Mouse (Mus musculus) CH12.LX (cell line): ENCODE measurements around the gene Pip5kl1. TPM values are rescaled to one million over a fixed set of nuclear protein-coding genes. Genes with fewer than 3 reads are reported as not detected.
A peak's percentile ranks its signal among the peaks of the same experiment; 100 is the strongest.

ENCODE experiments used
- DNase-seq: peaks from one replicate; pipeline ENCODE4 v3.0.0-alpha.2; 2013; ENCODE audit errors: extremely low read depth
- H3K27ac ChIP-seq: 2 replicates; pipeline ENCODE4 v1.5.1; 2012; ENCODE audit warnings: low read depth, mild to moderate bottlenecking, control low read depth, moderate library complexity; ENCODE audit not compliant: insufficient read depth
- H3K27me3 ChIP-seq: replicated peaks from 2 replicates; pipeline ENCODE3; 2012; ENCODE audit warnings: inconsistent platforms
- H3K36me3 ChIP-seq, 2 experiments: replicated peaks in 1 of 2; 2 replicates each; pipeline versions ENCODE3 to v1.6.1; 2012; ENCODE audit warnings: inconsistent platforms in 1 of 2, low read length in 1 of 2, mild to moderate bottlenecking in 1 of 2, mixed read lengths in 1 of 2, moderate library complexity in 1 of 2; ENCODE audit not compliant: control insufficient read depth in 1 of 2, insufficient read depth in 1 of 2
- H3K4me1 ChIP-seq, 2 experiments: 2 replicates each; pipeline ENCODE4 v1.6.1; 2012; ENCODE audit warnings: inconsistent platforms in 1 of 2, moderate library complexity in 1 of 2; ENCODE audit not compliant: insufficient read depth in 2 of 2, control insufficient read depth in 1 of 2
- H3K4me2 ChIP-seq: 2 replicates; pipeline ENCODE4 v1.6.1; 2012; ENCODE audit warnings: low read depth, mild to moderate bottlenecking, control low read depth; ENCODE audit not compliant: poor library complexity, insufficient read depth, severe bottlenecking
- H3K4me3 ChIP-seq, 3 experiments: fragments of 150-350 bp in 1 of 3; sonication (generic) in 1 of 3; replicated peaks in 1 of 3; 2 replicates each; pipeline versions ENCODE3 to v1.5.1; 2011 to 2012; ENCODE audit warnings: low read depth in 2 of 3, low read length in 2 of 3, mild to moderate bottlenecking in 2 of 3, moderate library complexity in 2 of 3, control low read depth in 1 of 3, improper control_type of control experiment in 1 of 3, inconsistent platforms in 1 of 3, mixed read lengths in 1 of 3; ENCODE audit not compliant: poor library complexity in 1 of 3
- H3K79me2 ChIP-seq: replicated peaks from 2 replicates; pipeline ENCODE4 v1.6.1; 2012; ENCODE audit warnings: mild to moderate bottlenecking, moderate library complexity; ENCODE audit not compliant: control insufficient read depth, poor library complexity, insufficient read depth, severe bottlenecking; ENCODE audit errors: extremely low read depth
- H3K9ac ChIP-seq: 2 replicates; pipeline ENCODE4 v1.6.1; 2012; ENCODE audit warnings: low read depth, mild to moderate bottlenecking, control low read depth, moderate library complexity; ENCODE audit not compliant: insufficient read depth
- H3K9me3 ChIP-seq: replicated peaks from 2 replicates; pipeline ENCODE3; 2012; ENCODE audit warnings: low read length, inconsistent platforms, mixed read lengths
- BHLHE40 ChIP-seq: IDR thresholded peaks from 2 replicates; pipeline ENCODE4 v1.6.1; 2011; ENCODE audit warnings: mild to moderate bottlenecking, low read depth, low read length, improper control_type of control experiment
- CHD1 ChIP-seq: IDR thresholded peaks from 2 replicates; pipeline ENCODE4 v1.6.1; 2012; ENCODE audit warnings: low read depth, low read length, improper control_type of control experiment, inconsistent platforms
- CHD2 ChIP-seq: IDR thresholded peaks from 2 replicates; pipeline ENCODE4 v1.6.1; 2011; ENCODE audit warnings: low read length, improper control_type of control experiment
- CTCF ChIP-seq, 2 experiments: IDR thresholded peaks in 1 of 2; conservative IDR thresholded peaks in 1 of 2; 2 replicates each; pipeline ENCODE4 v1.5.1; 2011 to 2012; ENCODE audit warnings: low read depth in 2 of 2, low read length in 2 of 2, improper control_type of control experiment in 1 of 2, inconsistent platforms in 1 of 2, mild to moderate bottlenecking in 1 of 2, moderate library complexity in 1 of 2
- ELF1 ChIP-seq: IDR thresholded peaks from 2 replicates; pipeline ENCODE4 v1.6.1; 2014; ENCODE audit warnings: low read depth, mild to moderate bottlenecking, inconsistent platforms, low read length, improper control_type of control experiment
- EP300 ChIP-seq: IDR thresholded peaks from 2 replicates; pipeline ENCODE4 v1.6.1; 2011; ENCODE audit warnings: low read length, improper control_type of control experiment
- ETS1 ChIP-seq: conservative IDR thresholded peaks from 2 replicates; pipeline ENCODE4 v1.6.1; 2012; ENCODE audit warnings: low read depth, mild to moderate bottlenecking, inconsistent platforms, low read length, improper control_type of control experiment, moderate library complexity
- JUN ChIP-seq: IDR thresholded peaks from 2 replicates; pipeline ENCODE4 v1.6.1; 2011; ENCODE audit warnings: low read depth, mild to moderate bottlenecking, low read length, improper control_type of control experiment, moderate library complexity; ENCODE audit not compliant: insufficient read depth
- MAFK ChIP-seq: IDR thresholded peaks from 2 replicates; pipeline ENCODE4 v1.6.1; 2011; ENCODE audit warnings: low read length, improper control_type of control experiment; ENCODE audit not compliant: insufficient replicate concordance
- MAX ChIP-seq: IDR thresholded peaks from 2 replicates; pipeline ENCODE4 v1.6.1; 2011; ENCODE audit warnings: low read length, improper control_type of control experiment
- MXI1 ChIP-seq: IDR thresholded peaks from 2 replicates; pipeline ENCODE4 v1.6.1; 2011; ENCODE audit warnings: mild to moderate bottlenecking, low read depth, low read length, improper control_type of control experiment
- MYC ChIP-seq: IDR thresholded peaks from 2 replicates; pipeline ENCODE4 v1.6.1; 2011; ENCODE audit warnings: low read depth, mild to moderate bottlenecking, improper control_type of control experiment, low read length
- NRF1 ChIP-seq: IDR thresholded peaks from 2 replicates; pipeline ENCODE4 v1.6.1; 2014; ENCODE audit warnings: low read depth, mild to moderate bottlenecking, inconsistent platforms, low read length, improper control_type of control experiment, moderate library complexity
- PAX5 ChIP-seq: IDR thresholded peaks from 2 replicates; pipeline ENCODE4 v1.6.1; 2012; ENCODE audit warnings: low read length, inconsistent platforms, mixed read lengths
- POLR2A ChIP-seq: IDR thresholded peaks from 2 replicates; pipeline ENCODE4 v1.6.1; 2011; ENCODE audit warnings: low read depth, mild to moderate bottlenecking, improper control_type of control experiment, low read length
- RAD21 ChIP-seq: IDR thresholded peaks from 2 replicates; pipeline ENCODE4 v1.6.1; 2011; ENCODE audit warnings: low read depth, mild to moderate bottlenecking, low read length, improper control_type of control experiment, moderate library complexity
- SIN3A ChIP-seq: IDR thresholded peaks from 2 replicates; pipeline ENCODE4 v1.6.1; 2012; ENCODE audit warnings: low read length, improper control_type of control experiment, inconsistent platforms
- SMC3 ChIP-seq: IDR thresholded peaks from 2 replicates; pipeline ENCODE4 v1.6.1; 2011; ENCODE audit warnings: low read depth, low read length, improper control_type of control experiment
- TBP ChIP-seq: conservative IDR thresholded peaks from 2 replicates; pipeline ENCODE4 v1.6.1; 2011; ENCODE audit warnings: low read depth, low read length, improper control_type of control experiment
- TCF12 ChIP-seq: IDR thresholded peaks from 2 replicates; pipeline ENCODE4 v1.6.1; 2014; ENCODE audit warnings: low read depth, mild to moderate bottlenecking, inconsistent platforms, low read length, improper control_type of control experiment
- USF2 ChIP-seq: conservative IDR thresholded peaks from 2 replicates; pipeline ENCODE4 v1.6.1; 2011; ENCODE audit warnings: low read depth, low read length, improper control_type of control experiment
- ZMIZ1 ChIP-seq: IDR thresholded peaks from 2 replicates; pipeline ENCODE4 v1.6.1; 2012; ENCODE audit warnings: low read depth, mild to moderate bottlenecking, inconsistent platforms, low read length, improper control_type of control experiment
- dilution Hi-C: fragments of 300-500 bp; cut with MboI; formaldehyde crosslinking; loops from 2 replicates; pipeline ENCODE4 v1.14.3; 2020; ENCODE audit warnings: low sequenced_read_pairs; ENCODE audit not compliant: extremely low pct_unique_long_range_greater_than_20kb, extremely low pct_ligation_motif_present
- in situ Hi-C: fragments of 300-500 bp; cut with MboI; formaldehyde crosslinking; loops from 3 replicates; pipeline ENCODE4 v1.14.3; 2019; ENCODE audit warnings: low sequenced_read_pairs, low pct_ligation_motif_present, low pct_unique_long_range_greater_than_20kb, mixed read lengths
- polyA plus RNA-seq: library from polyadenylated mRNA; unstranded; fragments of >175 nt; gene quantifications from 2 replicates; pipeline ENCODE4 v1.2.1, GENCODE M21; 2012; ENCODE audit warnings: low read depth; ENCODE audit not compliant: insufficient read length
- total RNA-seq, 2 experiments: library from RNA; depleted of rRNA; stranded (reverse); fragments of 300-350 nt in 1 of 2; fragments of >200 nt in 1 of 2; gene quantifications; 2 replicates each; pipeline ENCODE4 v1.2.3; 2012 to 2014

The Pip5kl1 gene
- total and polyA plus RNA-seq, 3 experiments = 0.28 to 0.64 (median 0.57) TPM

DNA sequence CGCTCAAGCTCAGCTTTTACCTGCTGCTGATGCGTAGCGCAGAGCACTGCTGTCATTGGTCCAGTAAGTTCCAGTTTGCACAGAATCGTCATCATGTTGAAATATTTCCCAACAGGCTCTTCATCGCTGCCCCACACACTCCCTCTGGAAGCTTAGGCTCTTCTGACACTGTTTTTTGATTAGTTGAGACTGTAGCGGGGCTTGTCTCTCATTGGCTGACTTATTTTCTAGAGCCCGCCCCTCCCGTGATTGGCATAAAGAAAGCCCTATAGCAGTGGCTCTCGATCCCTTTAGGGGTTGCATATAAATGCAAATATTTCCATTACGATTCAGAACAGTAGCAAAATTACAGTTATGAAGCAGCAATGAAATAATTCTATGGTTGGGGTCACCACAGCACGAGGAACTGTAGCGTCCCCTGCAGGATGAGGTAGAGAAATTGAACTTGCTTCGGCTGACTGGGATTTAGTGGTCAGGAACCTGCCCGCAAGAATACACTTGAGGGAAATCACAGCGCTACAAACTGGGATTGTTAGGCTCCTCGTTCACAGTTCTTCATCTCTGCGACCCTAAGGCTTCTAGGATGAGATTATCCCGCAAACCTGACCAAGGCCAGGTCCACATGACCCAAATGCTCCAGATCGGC is 7.0 kb downstream of the Pip5kl1 start:
- DNase-seq = no peak
- in situ Hi-C loops = no loop called here

DNA sequence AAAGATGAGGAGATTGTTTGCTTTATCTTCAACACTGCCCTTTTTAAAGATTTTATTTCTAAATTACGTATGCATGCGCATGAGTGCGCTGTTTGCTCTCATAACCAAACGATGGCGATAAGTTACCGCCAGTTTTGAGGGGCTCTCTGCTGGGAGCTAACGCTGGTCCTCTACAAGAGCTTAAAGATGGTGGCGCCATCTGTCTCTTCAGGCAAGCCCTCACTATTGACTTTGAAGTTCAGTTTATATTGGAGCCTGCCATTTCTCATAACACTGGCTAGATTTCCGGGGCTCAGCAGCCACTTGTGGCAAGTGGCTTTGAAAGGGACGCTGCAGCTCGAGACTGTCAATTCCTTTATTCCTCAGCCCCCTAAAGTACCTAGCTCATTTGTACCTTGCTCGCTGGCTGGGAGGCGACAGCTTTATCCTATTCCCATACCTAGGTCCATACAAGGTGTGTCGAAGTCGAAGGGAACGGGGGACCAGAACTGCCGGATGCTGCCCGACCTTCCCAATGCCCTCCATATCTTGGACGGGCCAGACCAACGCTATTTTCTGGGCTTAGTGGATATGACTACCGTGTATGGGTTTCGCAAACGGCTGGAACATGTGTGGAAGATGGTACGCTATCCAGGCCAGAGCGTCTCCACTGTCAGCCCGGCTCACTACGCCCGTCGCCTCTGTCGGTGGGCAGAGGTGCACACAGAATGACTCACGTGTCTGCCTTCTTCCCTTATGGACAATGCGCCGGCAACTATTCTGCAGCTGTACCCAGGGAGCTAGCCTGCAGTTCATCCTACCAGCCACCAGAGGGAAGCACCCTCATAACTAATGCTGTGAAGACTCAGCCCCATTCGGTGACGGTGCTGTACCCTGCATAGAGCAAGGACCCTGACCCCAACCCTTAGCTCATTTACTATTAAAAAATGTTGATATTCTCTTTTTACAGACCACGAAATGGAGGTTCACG is 8.5 kb downstream of the Pip5kl1 start:
- H3K4me3 ChIP-seq = no peak overlapping the region

More for the DNA sequence above, 7.0 kb downstream of the Pip5kl1 start:
- TF ChIP-seq CTCF (conservative IDR thresholded peaks at IDR 0.05 in 1 of 2, IDR thresholded peaks at IDR 0.05 in 1 of 2; ENCODE audit: low read depth in 2 of 2, low read length in 2 of 2) (0 out of 4 replicates have a peak, but pooled peaks have one; percentile 1 to 13), CHD2 (peak; percentile 54; the same call in 1 of the 2 replicates), ETS1 (no peak)
- Histone ChIP-seq H3K9me3 (no peaks in the 10 kb centered on the region), H3K4me1 (peaks cover 9 to 16% of the 10 kb centered on the region in 2 experiments; a peak in 2 of 4 replicates), H3K79me2 (no peaks in the 10 kb centered on the region), H3K27me3 (no peaks in the 10 kb centered on the region), H3K4me3 (no peak overlapping the region), H3K27ac (no peak overlapping the region), H3K9ac (no peak overlapping the region), H3K36me3 (peaks cover 0 to 9% of the 10 kb centered on the region in 2 experiments), H3K4me2 (no peak overlapping the region)
- dilution Hi-C loops = no loop called here

More for the DNA sequence above, 8.5 kb downstream of the Pip5kl1 start:
- Histone ChIP-seq H3K4me1 (peaks cover 9 to 15% of the 10 kb centered on the region in 2 experiments; a peak in 2 of 4 replicates), H3K4me2 (peak overlapping the region; percentile 27)
- TF ChIP-seq EP300 (no peak), PAX5 (no peak), ZMIZ1 (no peak), CTCF (conservative IDR thresholded peaks at IDR 0.05 in 1 of 2, IDR thresholded peaks at IDR 0.05 in 1 of 2; ENCODE audit: low read depth in 2 of 2, low read length in 2 of 2) (peak; percentile 95), SIN3A (0 out of 2 replicates have a peak, but pooled peaks have one; percentile 18), SMC3 (peak; percentile 87), ELF1 (no peak), MYC (peak; percentile 49; the same call in 1 of the 2 replicates), JUN (no peak), TCF12 (peak; percentile 45; the same call in 1 of the 2 replicates), USF2 (no peak), MAX (peak; percentile 53), NRF1 (peak; percentile 39; the same call in 1 of the 2 replicates), BHLHE40 (peak; percentile 79), POLR2A (no peak), RAD21 (peak; percentile 92), TBP (no peak), MXI1 (peak; percentile 69), CHD1 (no peak), MAFK (no peak)
- TF ChIP-seq, all 38 proteins: peak for 10
- Histone ChIP-seq H3K27me3 (no peaks in the 10 kb centered on the region), H3K36me3 (peaks cover 0 to 5% of the 10 kb centered on the region in 2 experiments), H3K9ac (no peak overlapping the region), H3K79me2 (peaks cover 12% of the 10 kb centered on the region), H3K9me3 (no peaks in the 10 kb centered on the region), H3K27ac (no peak overlapping the region)
- DNase-seq = peak; percentile 81
- dilution Hi-C loops (no loop called here), in situ Hi-C loops (no loop called here)
